Mouse (Mus musculus): ENCODE measurements at regions not wholly inside any gene's neighbourhood (a gene's known extent, or its start where the extent isn't known, plus 50 kb on each side); places are given as distances from the start of the nearest gene placed in this dataset.

- Histone ChIP-seq H3K36me3 (replicated peaks in 1 of 2; ENCODE audit: control insufficient read depth in 1 of 2, insufficient read depth in 1 of 2, low read length in 1 of 2) (no peaks in the 10 kb centered on the region), H3K4me2 (ENCODE audit: insufficient read depth, low read depth, poor library complexity, severe bottlenecking) (no peak overlapping the region), H3K27ac (ENCODE audit: insufficient read depth, low read depth) (no peak overlapping the region), H3K27me3 (replicated peaks) (no peaks in the 10 kb centered on the region), H3K9ac (ENCODE audit: insufficient read depth, low read depth) (no peak overlapping the region), H3K9me3 (replicated peaks; ENCODE audit: low read length) (peaks cover 75% of the 10 kb centered on the region), H3K4me1 (ENCODE audit: control insufficient read depth in 1 of 2, insufficient read depth in 2 of 2) (no peaks in the 10 kb centered on the region), H3K4me3 (replicated peaks in 1 of 3; ENCODE audit: low read depth in 2 of 3, low read length in 2 of 3, poor library complexity in 1 of 3) (no peak overlapping the region), H3K79me2 (replicated peaks; ENCODE audit: control insufficient read depth, extremely low read depth, insufficient read depth, poor library complexity, severe bottlenecking) (no peaks in the 10 kb centered on the region)
- in situ Hi-C loops (cut with MboI; ENCODE audit: low pct_ligation_motif_present, low pct_unique_long_range_greater_than_20kb, low sequenced_read_pairs) = no loop called here
- TF ChIP-seq NRF1 (IDR thresholded peaks at IDR 0.05; ENCODE audit: low read depth, low read length) (no peak), SIN3A (IDR thresholded peaks at IDR 0.05; ENCODE audit: low read length) (no peak), IRF4 (IDR thresholded peaks at IDR 0.05; ENCODE audit: low read depth, low read length) (no peak), POLR2AphosphoS2 (IDR thresholded peaks at IDR 0.05; ENCODE audit: low read depth, low read length) (no peak)
- dilution Hi-C loops (cut with MboI; ENCODE audit: extremely low pct_ligation_motif_present, extremely low pct_unique_long_range_greater_than_20kb, low sequenced_read_pairs) = no loop called here
- DNase-seq (ENCODE audit: extremely low read depth) = no peak
Measured at GRCm38 (mm10) chr5:125946729-125947128, 415.2 kb downstream of the Tmem132b start.

DNA sequence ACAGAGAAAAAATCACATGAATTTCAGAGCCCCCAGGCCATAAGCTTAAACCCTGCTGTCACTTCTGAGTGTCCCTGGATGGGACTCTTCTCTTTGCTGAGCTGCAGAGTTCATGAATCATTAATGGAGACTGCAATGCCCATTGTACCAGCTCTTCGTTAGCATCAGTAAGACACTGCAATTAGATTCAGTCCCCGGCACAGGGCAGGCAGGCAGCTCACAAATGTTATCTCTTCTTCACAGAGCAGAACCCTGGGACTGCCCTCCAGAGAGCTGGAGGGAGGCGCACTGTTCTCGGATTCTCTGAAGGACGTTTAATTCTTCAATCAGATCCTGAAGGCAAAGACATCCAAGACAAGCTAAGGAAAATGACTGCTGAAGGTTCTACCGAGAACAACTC, 420.1 kb downstream of the Tmem132b start:
- DNase-seq (ENCODE audit: extremely low read depth) = no peak
- peaks cover 75% of the 10 kb centered on the region for H3K9me3 ChIP-seq (replicated peaks; ENCODE audit: low read length)
- no peaks in the 10 kb centered on the region for H3K36me3 ChIP-seq (replicated peaks in 1 of 2; ENCODE audit: control insufficient read depth in 1 of 2, insufficient read depth in 1 of 2, low read length in 1 of 2)
- in situ Hi-C loops (cut with MboI; ENCODE audit: low pct_ligation_motif_present, low pct_unique_long_range_greater_than_20kb, low sequenced_read_pairs) = no loop called here
- dilution Hi-C loops (cut with MboI; ENCODE audit: extremely low pct_ligation_motif_present, extremely low pct_unique_long_range_greater_than_20kb, low sequenced_read_pairs) = no loop called here
- H3K27ac ChIP-seq (ENCODE audit: insufficient read depth, low read depth) = no peak overlapping the region
- H3K4me2 ChIP-seq (ENCODE audit: insufficient read depth, low read depth, poor library complexity, severe bottlenecking) = no peak overlapping the region
- no peaks in the 10 kb centered on the region for H3K79me2 ChIP-seq (replicated peaks; ENCODE audit: control insufficient read depth, extremely low read depth, insufficient read depth, poor library complexity, severe bottlenecking)
- no peaks in the 10 kb centered on the region for H3K4me1 ChIP-seq (ENCODE audit: control insufficient read depth in 1 of 2, insufficient read depth in 2 of 2)
- no peak overlapping the region for H3K9ac ChIP-seq (ENCODE audit: insufficient read depth, low read depth)
- TF ChIP-seq MEF2A (IDR thresholded peaks at IDR 0.05; ENCODE audit: borderline replicate concordance, low read depth, low read length) = no peak
- TF ChIP-seq NELFE (IDR thresholded peaks at IDR 0.05; ENCODE audit: low read depth, low read length) = no peak
- TF ChIP-seq SMC3 (IDR thresholded peaks at IDR 0.05; ENCODE audit: low read depth, low read length) = no peak
- no peak for TF ChIP-seq ZMIZ1 (IDR thresholded peaks at IDR 0.05; ENCODE audit: low read depth, low read length)
- no peak for TF ChIP-seq PAX5 (IDR thresholded peaks at IDR 0.05; ENCODE audit: low read length)
- TF ChIP-seq SIN3A (IDR thresholded peaks at IDR 0.05; ENCODE audit: low read length) = no peak
- no peak for TF ChIP-seq EP300 (IDR thresholded peaks at IDR 0.05; ENCODE audit: low read length)
- no peak for TF ChIP-seq JUND (conservative IDR thresholded peaks at IDR 0.05; ENCODE audit: low read depth, low read length)
- TF ChIP-seq NRF1 (IDR thresholded peaks at IDR 0.05; ENCODE audit: low read depth, low read length) = no peak
- TF ChIP-seq ETS1 (conservative IDR thresholded peaks at IDR 0.05; ENCODE audit: low read depth, low read length) = no peak
- TF ChIP-seq ZNF384 (IDR thresholded peaks at IDR 0.05; ENCODE audit: low read depth, low read length) = no peak
- TF ChIP-seq MYC (IDR thresholded peaks at IDR 0.05; ENCODE audit: low read depth, low read length) = no peak
- no peak for TF ChIP-seq MXI1 (IDR thresholded peaks at IDR 0.05; ENCODE audit: low read depth, low read length)
- TF ChIP-seq MAX (IDR thresholded peaks at IDR 0.05; ENCODE audit: low read length) = no peak
- TF ChIP-seq E2F4 (IDR thresholded peaks at IDR 0.05; ENCODE audit: insufficient replicate concordance, low read depth, low read length) = no peak
- TF ChIP-seq HCFC1 (IDR thresholded peaks at IDR 0.05; ENCODE audit: low read depth, low read length) = no peak
- no peak for TF ChIP-seq ZKSCAN1 (IDR thresholded peaks at IDR 0.05; ENCODE audit: borderline replicate concordance, low read depth, low read length)
- no peak for TF ChIP-seq BHLHE40 (IDR thresholded peaks at IDR 0.05; ENCODE audit: low read depth, low read length)
- H3K4me3 ChIP-seq (replicated peaks in 1 of 3; ENCODE audit: low read depth in 2 of 3, low read length in 2 of 3, poor library complexity in 1 of 3) = no peak overlapping the region
- H3K27me3 ChIP-seq (replicated peaks) = no peaks in the 10 kb centered on the region

Data from CH12.LX (cell line).